Mouse (Mus musculus): ENCODE results near the gene Tmem219.

DNA sequence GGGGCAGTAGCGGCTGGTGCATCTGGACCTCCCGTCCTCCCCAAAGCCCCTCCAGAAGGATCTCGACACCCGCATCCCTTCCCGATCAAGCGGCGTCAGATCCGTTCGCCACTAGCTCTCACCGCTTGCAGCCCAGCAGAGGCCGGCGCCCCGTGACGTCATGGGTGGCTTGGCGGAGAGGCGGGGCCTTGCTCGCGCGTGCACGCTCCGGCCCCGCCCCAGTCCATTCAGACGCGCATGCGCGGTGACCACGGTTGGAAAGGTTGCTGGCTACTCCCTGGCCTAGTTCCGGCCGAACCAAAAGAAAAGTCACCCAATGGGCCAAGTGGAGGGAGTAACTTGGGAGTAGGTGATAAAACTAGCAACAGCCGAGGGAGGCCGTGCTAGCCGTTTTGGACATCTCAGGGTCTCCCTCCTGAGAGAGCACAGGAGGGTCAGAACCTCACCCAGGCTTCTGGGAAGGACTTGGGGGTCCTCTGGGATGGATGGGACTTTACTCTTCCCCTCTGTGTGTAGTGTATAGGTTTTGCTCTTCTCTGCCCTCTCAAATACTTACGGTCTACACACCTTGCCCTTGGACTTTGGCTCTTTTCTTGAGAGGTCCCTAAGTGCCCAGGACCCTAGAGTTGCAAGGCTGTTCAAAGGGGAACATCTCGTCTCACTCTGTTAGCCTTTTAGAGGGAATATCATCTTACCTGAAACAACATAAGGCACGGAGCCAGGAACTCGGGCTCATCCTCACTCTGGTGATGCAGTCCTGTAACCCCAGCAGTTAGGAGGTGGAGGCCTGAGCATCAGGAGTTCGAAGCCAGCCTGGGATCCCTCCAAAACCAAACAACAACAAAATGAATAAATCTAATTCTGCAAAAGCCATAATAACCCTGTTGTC is 24.4 kb downstream of the Tmem219 start:
- TF ChIP-seq HCFC1 (IDR thresholded peaks at IDR 0.05; ENCODE audit: borderline replicate concordance, insufficient read depth, low read length) (no peak; the same call in 1 of the 2 replicates), ZC3H11A (IDR thresholded peaks at IDR 0.05; ENCODE audit: borderline replicate concordance, low read depth, low read length) (no peak), MAFK (IDR thresholded peaks at IDR 0.05; ENCODE audit: insufficient read depth, low read depth, low read length) (no peak), CHD2 (IDR thresholded peaks at IDR 0.05; ENCODE audit: low read depth, low read length) (no peak)
